Comparison of ENCODE assay signal across 9 mouse cellular contexts in genomic region chr2:173453569-173454405, GRCm38 (mm10).
A peak's percentile ranks its signal among the peaks of the same experiment; 100 is the strongest.
DNase-seq lines count a peak whose midpoint lies in the region; ATAC-seq and TF ChIP-seq lines count a peak whose summit lies in the region.
"Had no signal": no experiment of that assay in that cellular context is flagged by ENCODE, and none has a peak within 500 bp of the region (broad histone marks: within the 10 kb centered on the region; RNA-seq: fewer than 3 reads in every experiment).

No protein-coding gene starts in this region.

- DNase-seq in frontal cortex, postnatal 25 days (ENCODE audit: low spot score in 2 of 2), result no peak
- peak in 1 of 2 experiments; percentile 43 for DNase-seq in spleen, adult 2 months (ENCODE audit: low read depth in 1 of 2, low spot score in 2 of 2)
- no peak for DNase-seq in spleen, postnatal 4 days (ENCODE audit: low spot score in 2 of 2)
- peak; percentile 46 for DNase-seq in forelimb bud, embryonic 11.5 days (ENCODE audit: low read depth, low spot score)
- DNase-seq in layer of hippocampus, postnatal 36 days, result peak; percentile 18

- no peaks in the 10 kb centered on the region for H3K36me3 ChIP-seq in spleen, adult 2 months (ENCODE audit: control insufficient read depth, insufficient read depth, low read length)

- H3K4me3 ChIP-seq in spleen, adult 2 months (ENCODE audit: extremely low read depth, insufficient read depth, insufficient read length), result no peak overlapping the region
- H3K4me3 ChIP-seq: myocyte had no signal

- ATAC-seq in frontal cortex, adult (ENCODE audit: low TSS enrichment), result peak; percentile 83; the same call in 1 of the 2 replicates
- ATAC-seq in neutrophil, adult 5-6 weeks (ENCODE audit: extremely low read depth, insufficient number of reproducible peaks, low FRiP score, poor library complexity, severe bottlenecking), result peak; percentile 55
- ATAC-seq in erythroid progenitor cell, adult 5-6 weeks (replicated peaks; ENCODE audit: low FRiP score, poor library complexity, severe bottlenecking), result no peak

- no peak for TF ChIP-seq POLR2A in spleen, adult 2 months (IDR thresholded peaks at IDR 0.05; ENCODE audit: low read depth, low read length)

- H3K27ac ChIP-seq in spleen, adult 2 months (ENCODE audit: insufficient read depth, low read length), result no peak overlapping the region

- TF ChIP-seq CTCF in spleen, adult 2 months (IDR thresholded peaks at IDR 0.05; ENCODE audit: extremely low read depth, insufficient read depth, insufficient read length, insufficient replicate concordance), result peak; percentile 88

- 72% methylated on average over 14 of the region's 14 CpGs for WGBS in spleen, adult 2 months

- peaks cover 11% of the 10 kb centered on the region; the same call in 1 of the 2 replicates for H3K4me1 ChIP-seq in spleen, adult 2 months (ENCODE audit: control insufficient read depth, insufficient read depth, insufficient read length)

- H3K27me3 ChIP-seq in spleen, adult 2 months (ENCODE audit: control insufficient read depth, insufficient read depth, low read length), result no peaks in the 10 kb centered on the region

Comparison
In these comparisons a context has a peak if more than half of its experiments do, and no peak if none do; other contexts are left out.
1. DNase-seq: peak in forelimb bud, embryonic 11.5 days (single experiment) and layer of hippocampus, postnatal 36 days (2 of 2); none in frontal cortex, postnatal 25 days (0 of 2) and spleen, postnatal 4 days (0 of 2).